Mouse (Mus musculus): Measurements from ENCODE around the gene Ankrd45. TPM values are rescaled to one million over a fixed set of nuclear protein-coding genes. Genes with fewer than 3 reads are reported as not detected.
"Not testable (repeated sequence)": the region's sequence is repeated elsewhere in the genome, so short reads cannot be mapped to it uniquely, and the experiment has no call there.

The Ankrd45 gene
- 1 to 10 TPM; 3.4 to 4.6 TPM for total RNA-seq (2021)
- long read RNA-seq, experiment 1, partial matches to known transcripts, result 0 of 1 reads
- long read RNA-seq, experiment 1, other reads (novel, unspliced or antisense), result 0 of 1 reads
- long read RNA-seq, experiment 2, result 0 reads

GRCm38 (mm10) chr1:161142531-161143159 lies at the start of gene Ankrd45:
Gene Ankrd45 (plus strand): TSS chr1:161142691.
- DNase-seq, result peak; percentile 7 to 14

DNA sequence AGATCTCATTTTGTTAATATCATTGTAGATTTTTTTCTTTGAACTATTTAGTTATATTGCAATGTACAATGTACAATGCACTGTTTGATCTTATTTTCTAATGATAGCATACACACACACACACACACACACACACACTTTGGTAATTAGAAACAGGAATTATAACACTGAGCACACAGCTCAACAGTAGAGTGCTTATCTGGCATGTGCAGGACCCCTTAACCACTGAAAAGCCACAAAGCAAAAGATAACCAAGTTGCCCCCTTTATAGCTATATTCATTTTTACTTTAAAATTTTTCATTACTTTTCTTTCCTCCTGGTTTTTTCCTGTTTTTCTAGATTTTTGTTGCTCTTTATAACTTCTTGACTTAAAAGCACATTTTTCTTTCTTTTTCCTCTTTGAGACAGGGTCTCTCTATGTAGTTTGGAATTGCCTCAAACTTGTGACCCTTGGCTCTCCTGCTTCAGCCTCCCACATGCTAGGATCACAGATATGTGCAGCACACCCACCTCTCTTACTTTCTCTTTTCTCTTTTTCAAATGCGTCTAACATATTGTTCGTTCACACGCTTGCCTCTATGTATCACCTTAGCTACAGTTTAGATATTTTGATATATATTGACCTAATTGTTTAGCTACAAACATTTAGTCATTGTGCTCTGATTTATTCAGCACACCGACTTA lies 42.6 kb upstream of the Ankrd45 start:
- DNase-seq, result no peak

- no peak for DNase-seq
These were observed 38.6 kb upstream of the Ankrd45 start for GRCm38 (mm10) chr1:161103842-161104241.

- DNase-seq, result no peak
These were observed 33.3 kb upstream of the Ankrd45 start for GRCm38 (mm10) chr1:161109216-161109615.

DNA sequence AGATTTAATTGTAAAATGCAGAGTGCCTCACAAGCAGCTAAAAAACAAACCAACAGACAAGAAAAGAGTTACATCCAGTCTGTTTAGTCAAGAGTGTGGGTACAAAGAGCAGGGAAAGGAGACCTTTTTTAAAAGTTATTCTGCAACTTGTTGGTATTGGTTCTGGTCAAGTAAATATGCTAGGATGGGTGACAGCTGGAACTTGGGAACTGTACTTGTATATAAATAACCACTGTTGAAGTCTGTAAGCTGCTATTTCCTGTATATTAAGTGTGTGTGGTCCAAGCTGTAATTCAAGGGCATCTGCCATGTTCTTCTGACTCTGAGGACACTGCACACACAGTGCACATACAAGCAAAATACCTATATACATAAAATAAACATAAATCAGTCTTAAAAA lies 27.9 kb upstream of the Ankrd45 start:
- DNase-seq, result no peak

GRCm38 (mm10) chr1:161122661-161123418 lies 19.7 kb upstream of the Ankrd45 start:
- DNase-seq, result no peak

GRCm38 (mm10) chr1:161126461-161126860 lies 16.0 kb upstream of the Ankrd45 start:
- no peak for DNase-seq

DNA sequence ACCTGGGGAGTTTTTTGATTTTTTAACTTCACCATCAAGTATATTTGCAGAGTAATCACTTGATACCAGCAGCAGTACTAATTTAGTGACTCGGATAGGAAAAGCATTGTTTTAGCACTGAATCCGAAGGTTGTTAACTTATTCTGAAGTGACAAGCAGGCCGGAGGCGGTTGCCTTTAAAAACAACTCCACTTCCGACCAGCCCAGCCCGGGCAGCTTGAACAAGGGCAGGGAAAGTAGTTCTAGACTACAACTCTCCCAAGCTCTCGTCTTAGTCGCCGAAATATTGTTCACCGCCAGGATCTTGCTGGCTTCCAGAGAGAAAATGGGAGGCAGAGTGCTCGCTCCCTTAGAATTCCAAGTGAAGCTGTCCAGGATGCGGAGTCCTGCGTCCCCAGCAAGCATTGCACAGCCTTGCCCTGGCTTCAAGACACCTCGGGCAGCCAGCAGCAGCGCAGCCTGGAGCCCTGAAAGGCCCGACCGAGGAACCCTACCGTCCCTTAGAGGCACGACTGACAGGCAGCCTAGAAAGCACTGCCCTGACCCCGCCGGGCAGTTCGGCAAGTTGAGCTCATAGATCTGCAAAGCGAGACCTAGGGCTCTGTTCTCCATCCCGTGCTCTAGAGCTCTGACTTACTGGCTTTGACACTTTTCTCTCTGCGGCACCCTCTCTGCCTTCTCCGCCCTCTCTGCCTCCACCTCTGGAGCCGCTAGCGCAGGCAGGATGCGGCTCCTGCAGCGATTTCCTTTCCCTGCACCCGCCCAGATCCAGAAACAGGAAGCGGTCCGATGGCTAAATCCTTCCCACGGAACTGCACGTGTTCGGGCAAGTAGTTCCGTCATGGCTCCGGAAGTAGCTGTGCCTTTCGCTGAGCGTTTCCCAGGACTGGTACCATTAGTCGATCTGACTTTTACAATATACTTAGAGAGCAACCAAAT lies 11.5 kb upstream of the Ankrd45 start, which contains the start of gene Klhl20:
Gene Klhl20, minus strand, starts transcription at position 786 of the 939 bp plus-strand sequence.
- peak; percentile 95 to 98 for DNase-seq

- DNase-seq, result no peak
These were observed 3.0 kb upstream of the Ankrd45 start for GRCm38 (mm10) chr1:161139496-161139895.

DNA sequence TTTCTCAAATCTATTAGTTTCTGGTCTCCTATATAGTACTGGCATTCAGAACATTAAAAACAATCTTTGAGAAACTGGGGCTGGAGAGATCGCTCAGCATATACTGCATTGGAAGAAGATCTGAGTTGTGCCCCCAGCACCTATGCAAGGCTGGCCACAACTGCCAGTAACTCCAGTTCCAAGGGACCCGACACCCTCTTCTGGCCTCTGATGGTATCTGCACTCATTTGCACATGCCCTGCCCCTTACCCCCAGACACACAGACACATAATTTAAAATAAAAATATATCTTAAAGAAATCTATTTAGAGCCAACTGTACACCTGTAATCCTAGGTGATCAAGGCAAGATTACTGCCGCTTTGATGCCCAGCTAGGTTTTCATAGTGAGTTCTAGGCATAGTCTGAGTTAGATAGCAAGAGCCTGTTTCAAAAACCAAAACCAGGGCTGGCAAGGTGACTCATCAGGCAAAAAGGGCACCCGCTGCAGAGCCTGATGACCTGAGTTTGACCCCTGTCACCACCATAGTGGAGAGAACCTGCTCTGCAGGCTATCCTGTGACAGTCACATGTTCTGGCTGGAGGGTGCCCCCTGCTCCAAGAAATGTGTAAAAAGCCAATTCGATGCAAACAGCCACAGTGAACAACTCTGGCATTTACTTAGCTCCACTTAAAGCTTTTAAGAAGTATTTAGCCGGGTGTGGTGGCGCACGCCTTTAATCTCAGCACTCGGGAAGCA lies 2.3 kb upstream of the Ankrd45 start:
- no peak for DNase-seq

DNA sequence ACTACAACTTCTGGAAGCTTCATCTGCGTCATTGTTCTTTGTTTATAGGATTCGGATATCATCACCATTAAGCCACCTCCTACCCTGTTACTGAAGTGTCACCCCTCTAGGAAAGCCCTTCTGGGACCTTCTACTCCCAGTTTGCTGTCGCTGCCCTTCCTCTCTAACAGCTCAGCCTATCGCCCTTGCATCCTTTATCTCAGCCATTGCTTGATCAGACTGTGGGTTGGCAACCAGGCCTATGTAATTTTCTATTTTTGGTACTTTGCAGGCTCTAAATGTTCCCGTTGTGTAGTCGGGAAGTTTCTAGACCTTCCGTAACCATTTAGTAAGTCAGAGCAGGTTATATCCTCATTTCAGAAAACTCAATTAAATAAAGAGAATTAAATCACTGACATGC lies 725 bp downstream of the Ankrd45 start:
- DNase-seq, result peak in 1 of 2 experiments; percentile 3

DNA sequence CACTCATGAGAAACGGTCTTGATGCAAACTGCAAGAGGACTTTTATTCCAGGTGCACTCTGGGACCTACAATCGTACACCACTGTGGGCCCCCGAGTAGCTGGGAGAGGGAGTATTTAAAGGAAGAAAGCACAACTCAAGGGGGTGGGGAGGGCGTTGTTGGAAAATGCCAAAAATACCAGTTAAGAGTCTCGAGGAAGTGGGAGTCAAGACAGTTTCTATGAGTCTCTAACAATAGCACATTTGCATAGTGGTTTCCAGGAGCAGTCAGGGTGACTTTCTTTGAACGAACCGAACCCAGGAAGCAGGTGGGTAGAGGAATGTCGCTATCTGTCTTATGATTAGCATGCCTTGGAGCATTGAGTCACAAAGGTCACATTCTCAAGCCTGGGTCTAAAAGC lies 3.1 kb downstream of the Ankrd45 start:
- DNase-seq, result not testable (repeated sequence)

DNA sequence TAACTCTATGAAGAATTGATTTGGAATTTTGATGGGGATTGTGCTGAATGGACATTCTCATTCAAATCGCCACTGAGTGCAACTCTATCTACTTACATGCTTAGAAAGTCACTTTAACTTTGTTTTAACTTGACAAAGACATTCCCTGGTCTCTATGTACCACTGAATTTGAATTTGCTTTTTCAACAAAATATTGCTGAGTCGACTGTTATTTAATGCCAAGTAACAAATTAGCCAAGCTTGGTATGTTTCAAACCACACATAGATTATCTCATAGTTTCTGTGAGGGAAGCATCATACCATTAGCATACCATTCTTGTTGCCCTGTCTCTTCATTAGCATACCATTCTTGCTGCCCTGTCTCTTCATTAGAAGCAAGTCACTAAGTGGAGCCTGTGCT lies 5.4 kb downstream of the Ankrd45 start:
- DNase-seq, result no peak

DNA sequence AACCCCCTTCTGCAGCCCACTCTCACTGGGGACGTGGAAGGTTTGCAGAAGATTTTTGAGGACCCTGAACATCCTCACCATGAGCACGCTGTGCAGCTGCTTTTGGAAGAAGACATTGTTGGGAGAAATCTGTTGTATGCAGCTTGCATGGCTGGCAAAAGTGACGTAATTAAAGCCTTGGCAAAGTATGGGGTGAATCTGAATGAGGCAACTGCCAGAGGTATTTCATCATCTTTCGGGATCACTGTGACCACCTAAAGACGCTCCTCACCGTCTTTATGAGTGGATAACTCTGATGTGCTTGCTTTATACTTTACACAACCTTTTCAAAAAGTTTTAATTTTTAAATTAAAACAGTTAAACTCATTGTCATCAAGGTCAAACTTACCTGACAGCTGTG lies 8.6 kb downstream of the Ankrd45 start:
- no peak for DNase-seq

DNA sequence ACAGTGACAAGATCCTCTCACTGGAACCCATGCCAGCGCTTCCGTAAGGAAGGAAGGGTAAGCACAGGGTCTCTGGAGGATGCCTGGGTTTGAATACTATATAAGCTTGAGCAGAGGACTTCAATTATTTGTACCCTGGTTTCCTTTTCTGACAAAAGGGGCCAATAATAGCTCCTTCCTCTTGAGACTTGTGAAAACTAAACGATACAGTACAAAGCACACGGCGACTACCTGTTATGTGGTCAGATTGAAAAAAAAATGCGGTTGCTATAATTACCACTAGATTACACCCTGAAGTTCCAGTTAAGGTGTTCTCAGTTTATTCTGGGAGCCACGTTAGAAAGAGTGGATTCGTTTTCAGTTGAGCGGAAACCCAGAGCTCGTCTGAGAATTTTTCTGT lies 14.1 kb downstream of the Ankrd45 start:
- no peak for DNase-seq

- no peak for DNase-seq
These were observed 16.7 kb downstream of the Ankrd45 start, which contains the start of gene Tex50 for GRCm38 (mm10) chr1:161159214-161159613. Gene Tex50 (minus strand): TSS chr1:161159314.

GRCm38 (mm10) chr1:161160266-161160665 lies 17.8 kb downstream of the Ankrd45 start:
- no peak for DNase-seq

DNA sequence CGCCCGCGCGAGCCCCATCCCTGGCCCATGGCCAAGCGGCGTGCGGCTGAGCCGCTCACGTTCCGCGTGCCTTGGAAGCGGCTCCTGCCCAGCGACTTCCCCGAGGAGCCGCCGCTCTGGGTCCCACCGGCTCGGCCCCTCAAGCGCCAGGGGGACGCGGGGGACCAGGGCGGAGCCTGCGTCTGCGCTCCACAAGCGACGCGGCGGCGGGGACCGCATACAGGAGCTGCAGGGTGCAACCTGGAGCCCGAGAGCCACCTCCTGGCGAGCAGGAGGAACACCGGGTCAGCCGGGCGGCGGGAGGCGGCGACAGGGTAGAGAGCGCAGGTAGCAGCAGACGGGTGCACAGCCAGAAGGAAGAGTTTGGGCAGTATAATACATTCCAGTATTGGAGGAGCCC lies 28.2 kb downstream of the Ankrd45 start:
- peak; percentile 54 to 57 for DNase-seq

DNA sequence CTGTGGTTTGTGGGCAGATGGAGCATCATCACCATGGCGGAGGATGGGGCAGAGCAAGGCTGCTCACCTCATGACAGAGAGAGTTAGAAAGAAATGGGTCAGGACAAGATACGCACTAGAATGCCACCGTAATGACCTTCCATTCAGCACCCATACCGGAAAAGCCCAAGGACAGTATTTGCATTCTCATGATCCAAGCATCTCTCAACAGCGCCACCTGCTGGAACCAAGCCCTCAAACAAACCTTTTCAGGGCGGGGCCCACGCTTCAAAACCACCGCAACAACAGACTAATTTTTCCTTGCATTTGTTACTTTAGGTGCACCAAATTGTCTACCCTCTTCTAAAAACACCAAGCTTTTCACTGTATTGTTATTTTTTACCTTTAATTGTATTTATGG lies 38.2 kb downstream of the Ankrd45 start:
- peak; percentile 6 to 63 for DNase-seq

DNA sequence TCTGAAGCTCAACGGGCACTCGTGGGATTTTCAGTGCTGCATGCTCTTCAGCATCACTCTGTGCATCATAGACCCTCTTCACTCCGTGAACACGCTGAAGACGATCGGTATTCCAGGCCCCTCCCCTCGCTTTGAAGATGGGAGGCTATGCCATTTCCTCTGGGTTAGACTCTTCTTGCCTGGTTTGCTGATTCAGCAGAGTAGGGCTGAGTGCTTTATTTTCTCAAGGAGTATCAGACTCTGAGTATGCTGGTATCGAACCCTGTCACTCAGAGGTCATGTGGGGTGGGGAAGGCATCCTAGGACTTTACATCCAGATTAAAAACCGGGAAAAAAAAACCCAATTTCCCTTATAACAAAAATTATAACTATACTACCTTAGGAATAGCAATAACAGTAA lies 39.9 kb downstream of the Ankrd45 start:
- no peak for DNase-seq

- DNase-seq, result no peak
These were observed 41.2 kb downstream of the Ankrd45 start for GRCm38 (mm10) chr1:161183677-161184076.

Measured in heart, adult 18-20 months (tissue).